Mouse (Mus musculus): ENCODE measurements at regions not wholly inside any gene's neighbourhood (a gene's known extent, or its start where the extent isn't known, plus 50 kb on each side); places are given as distances from the start of the nearest gene placed in this dataset.
A peak's percentile ranks its signal among the peaks of the same experiment; 100 is the strongest.
"Not testable (repeated sequence)": the region's sequence is repeated elsewhere in the genome, so short reads cannot be mapped to it uniquely, and the experiment has no call there.

DNA sequence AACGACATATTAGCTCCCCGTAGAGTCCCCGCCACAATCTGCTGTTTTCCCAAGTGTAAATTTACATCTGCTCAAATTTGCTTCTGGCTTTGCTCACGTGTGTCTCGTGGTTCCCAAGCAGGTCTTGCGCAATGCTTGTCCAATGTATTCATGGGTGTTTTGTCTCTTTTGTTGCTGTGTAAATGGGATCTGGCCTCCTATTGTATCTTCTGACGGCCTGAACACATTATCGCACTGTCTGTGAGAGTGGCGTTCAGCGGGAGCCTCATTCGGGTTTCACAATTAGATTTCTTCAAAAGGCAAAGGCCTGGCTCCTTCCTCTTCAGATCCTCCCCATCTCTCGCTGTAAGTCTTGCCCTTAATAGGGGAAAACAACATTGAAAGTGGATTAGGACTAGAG lies 274.5 kb downstream of the Fam19a5 start:
- DNase-seq: peak; percentile 35

DNA sequence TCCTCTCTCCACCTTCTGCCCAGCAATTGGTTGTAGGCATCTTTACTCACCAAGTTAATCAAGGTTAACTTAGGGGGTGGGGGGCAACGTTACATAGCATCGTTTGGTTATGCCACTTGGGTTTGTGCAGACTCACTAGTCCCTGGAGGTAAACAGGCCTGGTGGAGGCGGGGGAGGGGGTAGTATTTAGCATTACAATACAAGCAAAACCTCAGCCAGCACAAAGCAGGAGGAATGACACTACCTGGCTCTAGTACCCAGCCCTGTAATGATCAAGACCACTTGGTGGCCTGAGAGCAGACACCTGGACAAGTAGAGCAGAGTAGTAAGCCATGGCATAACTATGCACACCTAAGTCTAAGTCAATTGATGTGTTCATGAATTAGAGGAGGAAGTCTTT lies 298.0 kb downstream of the Fam19a5 start:
- DNase-seq: peak; percentile 40

DNA sequence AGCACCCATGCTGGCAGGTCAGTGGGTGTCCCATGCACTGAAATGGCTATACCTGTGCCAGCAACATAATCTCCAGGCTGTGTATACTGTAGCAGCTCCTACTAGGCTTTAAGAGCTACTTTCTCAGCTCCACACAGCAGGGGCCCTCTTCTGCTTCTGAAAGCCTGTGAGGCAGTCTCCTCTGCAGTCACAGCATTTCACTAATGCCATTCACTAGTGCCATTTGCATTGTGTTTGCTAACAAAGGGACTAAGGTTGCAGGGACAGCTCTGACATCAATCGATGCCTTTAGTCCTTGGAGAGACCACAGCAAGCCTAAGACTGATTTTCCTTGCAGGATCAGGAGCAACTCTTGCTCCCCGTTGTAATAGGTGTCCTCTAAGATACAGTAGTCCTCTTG lies 315.0 kb downstream of the Fam19a5 start:
- no peak for DNase-seq

DNA sequence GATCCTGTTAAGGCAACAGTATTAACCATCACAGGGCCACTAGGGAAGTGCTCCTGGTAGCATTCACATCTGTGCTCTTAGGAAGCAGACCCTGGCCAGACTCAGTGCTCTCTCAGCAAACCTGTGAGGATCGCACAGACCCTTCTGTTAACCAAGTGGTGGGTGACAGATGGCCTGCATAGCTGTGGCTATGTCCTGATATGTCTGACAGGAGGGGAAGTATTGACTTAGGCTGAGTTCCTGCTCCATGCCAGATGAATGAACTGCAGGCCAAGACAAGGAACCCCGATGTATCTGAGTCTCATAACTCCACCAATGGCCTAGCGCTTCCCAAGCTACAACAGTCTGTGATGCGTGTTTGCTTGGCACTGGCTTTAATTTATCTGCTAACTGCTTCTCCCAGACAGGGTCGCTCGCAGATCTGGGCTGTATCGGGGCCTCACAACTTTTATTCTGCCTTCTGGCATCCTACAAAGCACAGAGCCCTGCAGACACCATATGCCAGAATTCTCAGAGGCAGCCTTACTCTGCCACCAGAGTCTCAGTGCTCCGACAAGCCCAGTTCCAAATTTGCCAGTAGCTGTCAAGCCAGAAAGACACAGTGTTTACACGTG lies 332.3 kb downstream of the Fam19a5 start:
- DNase-seq: no peak

DNA sequence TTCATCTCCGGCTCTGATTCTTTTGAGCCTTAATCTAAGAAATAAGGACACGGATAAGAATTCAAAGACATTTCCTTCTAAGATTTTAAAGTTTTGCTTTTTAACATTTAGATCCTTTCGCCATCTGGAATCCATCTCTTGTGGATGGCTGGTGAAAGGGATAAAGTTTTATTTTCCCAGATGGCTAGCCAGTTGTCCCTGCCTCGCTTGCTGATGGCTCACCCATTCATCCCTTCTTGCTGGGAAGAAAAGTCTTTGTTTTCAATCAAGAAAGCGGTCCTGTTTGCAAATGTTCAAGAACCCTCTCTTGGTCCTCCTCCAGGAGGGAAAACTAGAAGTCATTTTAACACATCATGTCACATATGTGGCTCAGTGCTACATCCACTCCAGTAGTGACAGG lies 346.8 kb downstream of the Fam19a5 start:
- no peak for DNase-seq

- DNase-seq: not testable (repeated sequence)
Observed at GRCm38 (mm10) chr15:87894866-87895265, 350.8 kb downstream of the Fam19a5 start.

DNA sequence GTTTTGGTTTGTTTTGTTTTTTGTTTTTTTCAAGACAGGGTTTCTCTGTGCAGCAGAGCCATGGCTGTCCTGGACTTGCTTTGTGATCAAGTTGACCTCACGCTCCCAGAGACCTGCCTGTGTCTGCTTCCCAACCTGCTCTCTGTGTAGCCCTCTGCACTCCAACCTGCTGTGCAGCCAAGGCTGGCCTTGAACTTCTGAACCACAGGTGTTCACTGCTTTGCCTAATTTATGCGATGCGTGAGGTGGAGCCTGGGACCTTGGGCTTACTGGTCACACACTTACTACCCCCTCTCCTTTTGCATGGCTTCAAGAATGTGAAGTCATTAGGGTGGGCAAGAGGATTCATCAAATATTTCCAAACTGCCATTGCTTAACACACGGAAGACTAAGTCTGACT lies 354.6 kb downstream of the Fam19a5 start:
- DNase-seq: no peak

GRCm38 (mm10) chr15:87904436-87904835 lies 360.3 kb downstream of the Fam19a5 start:
- no peak for DNase-seq

DNA sequence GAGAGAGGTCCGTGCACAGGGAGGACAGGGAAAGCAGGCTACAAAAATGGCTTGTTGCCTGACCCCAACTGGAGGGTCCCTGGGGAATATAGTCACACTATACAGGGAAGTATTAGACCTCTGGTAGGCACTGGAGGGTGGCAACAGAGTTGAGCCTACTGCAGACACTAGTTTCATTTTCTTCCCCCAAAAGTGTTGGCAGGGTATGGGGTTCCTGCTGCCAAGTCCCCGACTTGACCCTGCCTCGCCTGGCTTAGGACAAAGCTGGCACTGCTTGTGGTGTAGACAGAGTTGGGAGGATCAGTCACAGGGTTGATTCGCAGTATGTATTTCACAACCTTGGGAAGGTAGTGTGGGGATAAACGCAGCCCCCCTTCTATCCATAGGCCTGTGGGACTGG lies 362.2 kb downstream of the Fam19a5 start:
- no peak for DNase-seq

DNA sequence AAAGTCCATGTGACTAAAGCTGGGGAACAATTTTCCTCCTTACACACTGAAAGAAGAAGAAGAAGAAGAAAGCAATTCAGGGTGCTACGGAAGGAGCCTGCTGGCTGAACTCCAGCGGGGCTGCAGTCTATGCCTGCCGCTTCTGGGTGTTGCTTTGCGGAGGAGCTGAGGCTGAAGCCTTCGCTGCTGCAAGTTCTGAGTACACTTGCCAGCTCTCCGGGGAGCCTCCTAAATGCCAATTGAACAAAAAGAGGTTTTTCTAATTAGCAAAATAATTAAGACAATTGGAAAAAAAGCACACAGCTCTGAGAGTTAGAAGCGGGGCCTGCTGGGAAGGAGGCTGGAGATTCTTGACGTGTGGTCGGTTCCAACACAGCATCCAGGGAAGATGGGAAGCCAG lies 378.0 kb downstream of the Fam19a5 start:
- peak; percentile 35 for DNase-seq

- DNase-seq: peak; percentile 83
Observed at GRCm38 (mm10) chr15:87922781-87923446, 378.8 kb downstream of the Fam19a5 start.

GRCm38 (mm10) chr15:87923906-87924305 lies 379.8 kb downstream of the Fam19a5 start:
- DNase-seq: no peak

GRCm38 (mm10) chr15:87936041-87936440 lies 391.9 kb downstream of the Fam19a5 start:
- DNase-seq: peak; percentile 88

- no peak for DNase-seq
Observed at GRCm38 (mm10) chr15:87940837-87941236, 396.7 kb downstream of the Fam19a5 start.

GRCm38 (mm10) chr15:87952531-87952930 lies 408.4 kb downstream of the Fam19a5 start:
- peak; percentile 65 for DNase-seq

DNA sequence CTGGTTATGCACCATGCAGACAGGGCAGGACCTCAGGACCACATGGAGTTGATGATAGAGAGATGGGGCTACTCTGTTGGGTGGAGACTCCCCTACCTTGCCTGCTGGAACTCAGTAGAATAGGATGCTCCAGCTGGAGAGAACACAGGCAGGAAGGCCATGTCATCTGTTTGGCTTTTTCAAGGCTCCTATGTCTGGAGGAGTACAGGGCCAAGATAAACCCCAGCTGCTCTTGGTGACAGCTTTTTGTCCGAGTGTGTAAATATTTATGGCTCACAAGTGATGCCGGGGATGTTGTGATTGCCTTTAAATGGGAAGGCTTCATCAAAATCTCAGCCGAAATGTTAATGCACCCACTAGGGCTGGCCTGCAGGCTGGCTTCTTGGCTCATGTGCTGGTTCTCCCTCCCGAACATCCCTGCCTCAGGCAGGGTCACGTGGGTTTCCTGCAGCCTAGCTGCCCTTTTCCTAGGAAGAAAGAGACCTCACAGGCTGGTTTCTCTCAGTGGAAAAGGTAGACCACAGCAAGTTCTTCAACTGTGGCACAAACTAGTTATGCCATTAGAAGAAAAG lies 411.7 kb downstream of the Fam19a5 start:
- peak; percentile 82 for DNase-seq

GRCm38 (mm10) chr15:87958866-87959265 lies 414.8 kb downstream of the Fam19a5 start:
- DNase-seq: peak; percentile 80

- DNase-seq: peak; percentile 81
Observed at GRCm38 (mm10) chr15:87972641-87973040, 428.5 kb downstream of the Fam19a5 start.

- no peak for DNase-seq
Observed at GRCm38 (mm10) chr15:87987322-87987985, 443.4 kb downstream of the Fam19a5 start.

- no peak for DNase-seq
Observed at GRCm38 (mm10) chr15:87994546-87994945, 450.4 kb downstream of the Fam19a5 start.

GRCm38 (mm10) chr15:88017076-88017475 lies 473.0 kb downstream of the Fam19a5 start:
- no peak for DNase-seq

DNA sequence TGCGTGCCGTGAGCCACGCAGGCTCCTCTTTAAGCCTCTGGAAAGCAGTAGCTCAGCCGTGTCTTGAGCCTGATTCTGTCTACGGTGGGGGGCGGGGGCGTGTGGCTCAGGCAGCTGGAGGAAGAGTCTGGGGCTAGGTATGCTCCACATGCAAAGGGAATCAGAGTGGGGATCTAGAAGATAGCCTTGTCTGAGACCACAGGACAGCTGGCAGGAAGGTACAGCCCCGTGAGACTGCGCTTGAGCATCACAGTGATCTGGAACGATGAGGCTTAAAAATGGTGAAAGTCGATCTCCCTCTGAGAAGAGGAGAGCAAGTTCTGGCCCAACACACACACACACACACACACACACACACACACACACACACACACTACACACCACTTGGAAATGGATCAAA lies 488.7 kb downstream of the Fam19a5 start:
- DNase-seq: peak; percentile 58

- peak; percentile 54 for DNase-seq
Observed at GRCm38 (mm10) chr15:88033725-88034124, 489.6 kb downstream of the Fam19a5 start.

- DNase-seq: peak; percentile 87
Observed at GRCm38 (mm10) chr15:88035486-88035885, 491.4 kb downstream of the Fam19a5 start.
